Mouse (Mus musculus) liver, embryonic 14.5 days (tissue): ENCODE results near the gene Smarce1.

Experiments used
- CTCF ChIP-seq: IDR thresholded peaks from 2 replicates; pipeline ENCODE4 v1.5.1; 2016; ENCODE audit warnings: antibody characterized with exemption, low read depth, control low read depth
- EP300 ChIP-seq: IDR thresholded peaks from 2 replicates; pipeline ENCODE4 v1.6.1; 2016; ENCODE audit warnings: antibody characterized with exemption, low read depth

GRCm38 (mm10) chr11:99189154-99189582 lies 41.6 kb downstream of the Smarce1 start:
- TF ChIP-seq CTCF, result peak; percentile 93
- TF ChIP-seq EP300, result no peak
